Mouse (Mus musculus): ENCODE results near the gene Olfr1280.
"Not testable (repeated sequence)": the region's sequence is repeated elsewhere in the genome, so short reads cannot be mapped to it uniquely, and the experiment has no call there.

The Olfr1280 gene

DNA sequence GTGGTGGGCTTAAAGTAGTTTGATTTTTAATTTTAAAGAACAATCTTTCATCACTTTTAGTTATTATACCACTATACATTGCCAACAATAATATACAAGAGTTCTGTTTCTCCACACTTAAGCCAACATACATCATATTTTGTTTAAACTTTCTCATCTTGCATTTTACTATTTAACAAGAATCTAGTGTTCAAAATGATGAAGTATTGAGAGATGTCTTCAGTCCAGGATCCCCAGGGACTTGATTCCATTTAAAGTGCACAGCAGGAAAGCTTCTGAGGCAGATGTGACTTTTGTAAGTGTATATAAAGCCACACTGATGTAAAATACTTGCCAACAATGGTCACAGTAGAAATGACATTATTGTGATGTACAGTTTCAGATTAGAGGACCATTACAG lies at the start of gene Olfr1280:
Gene Olfr1280, plus strand, starts transcription at position 301 of the 400 bp plus-strand sequence.
- DNase-seq (ENCODE audit: low spot score): no peak

DNA sequence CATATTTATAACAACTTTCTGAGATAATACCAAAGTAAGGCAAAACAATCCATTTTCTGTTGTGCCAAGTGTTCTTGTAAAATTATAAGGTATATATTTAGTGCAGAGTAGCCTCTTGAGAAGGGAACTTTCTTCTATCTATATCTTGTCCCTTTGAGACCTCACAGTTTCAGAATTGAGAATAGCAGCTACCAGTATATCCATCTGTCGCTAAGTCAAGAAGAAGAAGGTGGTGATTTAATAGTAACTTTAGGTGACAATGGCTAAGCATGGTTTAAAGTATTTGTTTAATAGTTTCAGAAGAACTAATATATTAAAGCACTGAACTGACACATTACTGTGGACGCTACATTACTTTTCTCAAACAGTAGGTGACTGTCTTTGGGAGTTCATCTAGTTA lies 39.8 kb upstream of the Olfr1280 start, which contains the start of gene Olfr1277:
Gene Olfr1277, minus strand, starts transcription at position 101 of the 400 bp plus-strand sequence.
- DNase-seq (ENCODE audit: low spot score): no peak

DNA sequence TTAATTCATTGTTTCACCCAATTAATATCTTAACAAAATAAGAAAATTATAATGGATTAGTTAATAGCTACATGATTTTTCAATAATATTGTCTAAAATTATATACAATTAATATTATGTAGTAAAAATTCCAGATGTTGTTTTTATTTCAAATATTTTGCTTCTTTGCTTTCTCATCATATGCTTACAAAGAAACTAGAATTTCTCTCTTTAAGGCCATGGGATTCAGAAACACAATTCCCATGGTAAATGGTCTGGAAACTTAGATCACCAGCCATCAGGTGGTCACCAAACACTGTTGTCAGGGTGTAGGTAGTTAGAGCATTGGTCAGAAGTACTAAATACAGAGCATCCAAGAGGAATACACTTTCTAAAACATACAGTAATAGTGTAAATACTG lies 24.0 kb upstream of the Olfr1280 start, which contains the start of gene Olfr1278:
Gene Olfr1278, plus strand, starts transcription at position 301 of the 400 bp plus-strand sequence.
- DNase-seq (ENCODE audit: low spot score): no peak

DNA sequence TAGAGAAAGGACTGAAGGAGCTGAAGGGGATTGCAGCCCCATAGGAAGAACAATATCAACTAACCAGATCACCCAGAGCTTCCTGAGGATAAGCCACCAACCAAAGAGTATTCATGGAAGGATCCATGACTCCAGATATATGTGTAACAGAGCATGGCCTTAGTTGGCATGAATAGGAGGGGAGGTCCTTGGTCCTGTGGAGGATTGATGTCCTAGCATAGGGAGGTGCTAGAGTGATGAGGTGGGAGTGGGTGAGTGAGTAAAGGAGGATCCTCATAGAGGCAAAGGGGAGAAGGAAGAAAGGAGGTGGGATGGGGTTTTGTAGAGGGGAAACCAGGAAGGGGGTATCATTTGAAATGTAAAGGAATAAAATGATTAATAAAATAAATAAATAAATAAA lies 15.3 kb upstream of the Olfr1280 start:
- DNase-seq (ENCODE audit: low spot score): no peak

DNA sequence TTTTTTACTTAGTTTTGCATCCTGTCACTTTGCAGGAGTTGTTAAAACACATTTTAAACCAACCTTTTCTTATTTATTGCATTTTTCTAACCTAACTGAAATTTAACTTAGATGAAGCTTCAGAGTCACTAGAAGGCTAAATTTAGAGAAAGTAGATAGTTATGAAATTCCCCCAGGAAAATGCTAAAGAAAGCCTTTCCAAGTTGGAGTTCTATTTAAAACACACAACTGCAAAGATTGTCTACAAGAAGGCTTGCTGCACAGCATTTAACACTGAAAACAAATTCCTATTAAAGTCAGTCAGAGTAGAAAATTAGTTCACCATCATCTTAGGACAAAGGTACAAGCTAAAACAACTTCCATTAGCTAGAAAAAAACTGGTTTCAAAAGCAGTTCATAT lies 13.4 kb upstream of the Olfr1280 start, which contains the start of gene Olfr1279:
Gene Olfr1279, plus strand, starts transcription at position 262 of the 400 bp plus-strand sequence.
- DNase-seq (ENCODE audit: low spot score): no peak

DNA sequence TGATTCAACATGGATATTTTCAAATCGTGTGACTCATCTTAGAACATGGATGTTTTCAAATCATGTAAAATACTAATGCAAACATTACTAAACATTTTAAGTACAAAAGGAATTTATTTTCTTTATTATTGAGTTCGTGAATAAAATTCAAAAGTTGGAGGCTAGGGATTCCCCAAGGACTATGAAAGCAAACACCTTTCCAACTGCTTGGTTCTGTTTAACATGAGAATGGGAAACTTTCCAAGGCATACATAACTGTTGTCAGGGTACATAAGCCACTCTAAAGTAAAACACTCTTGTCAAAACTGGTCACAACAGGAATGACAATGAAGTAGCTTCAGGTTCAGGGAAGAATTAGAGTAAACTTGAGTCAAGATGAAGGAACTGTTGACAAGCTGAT lies 12.4 kb downstream of the Olfr1280 start, which contains the start of gene Olfr1281:
Gene Olfr1281, plus strand, starts transcription at position 301 of the 400 bp plus-strand sequence.
- DNase-seq (ENCODE audit: low spot score): no peak

DNA sequence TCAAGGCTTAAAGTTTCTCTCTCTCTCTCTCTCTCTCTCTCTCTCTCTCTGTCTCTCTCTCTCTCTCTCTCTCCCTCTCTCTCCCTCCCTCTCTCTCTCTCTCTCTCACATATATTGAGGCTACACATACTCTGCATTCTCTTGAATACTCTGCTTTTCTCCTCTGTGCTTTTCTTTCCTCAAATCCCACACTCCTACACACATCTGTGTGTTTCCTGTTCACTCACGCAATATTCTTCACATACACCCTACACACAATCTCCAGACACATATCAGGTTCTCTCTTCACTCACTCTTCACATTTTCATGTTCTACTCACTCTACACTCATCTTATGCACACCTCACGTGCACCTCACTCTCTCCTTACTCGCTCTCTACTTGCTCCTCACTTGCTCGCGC lies 19.9 kb downstream of the Olfr1280 start:
- not testable (repeated sequence) for DNase-seq (ENCODE audit: low spot score)

DNA sequence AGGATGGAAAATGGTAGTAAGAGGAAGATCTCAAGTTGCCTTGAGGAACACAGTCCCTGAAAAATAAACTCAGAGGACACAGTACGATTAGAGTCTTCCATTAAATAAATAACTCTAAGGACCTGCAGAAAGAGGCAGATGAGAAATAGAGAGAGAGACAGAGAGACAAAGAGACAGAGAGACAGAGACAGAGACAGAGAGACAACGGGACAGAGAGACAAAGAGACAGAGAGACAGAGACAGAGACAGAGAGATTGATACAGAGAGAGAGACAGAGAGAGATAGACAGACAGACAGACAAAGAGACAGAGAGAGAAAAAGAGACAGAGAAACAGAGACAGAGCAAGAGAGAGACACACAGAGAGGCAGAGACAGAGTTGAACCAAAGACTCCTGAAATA lies 22.2 kb downstream of the Olfr1280 start, which contains the start of gene Olfr1282:
Gene Olfr1282, minus strand, starts transcription at position 101 of the 400 bp plus-strand sequence.
- DNase-seq (ENCODE audit: low spot score): no peak

DNA sequence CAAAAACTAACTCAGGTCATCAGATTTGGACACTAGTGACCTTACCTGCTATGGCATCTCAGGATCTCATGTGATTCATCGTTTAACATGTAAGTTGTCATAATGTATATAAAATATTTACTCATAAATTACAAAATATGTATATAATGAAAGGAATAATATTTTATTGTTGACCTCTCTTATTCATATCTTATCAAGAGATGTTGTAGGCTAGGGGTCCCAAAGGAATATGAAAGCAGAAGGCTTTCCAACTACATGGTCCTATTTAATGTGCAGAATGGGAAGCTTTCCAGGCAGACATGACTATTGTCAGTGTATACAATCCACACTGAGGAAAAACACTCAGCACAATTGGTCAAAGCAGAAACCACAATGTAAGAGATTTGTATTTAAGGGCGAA lies 52.7 kb downstream of the Olfr1280 start, which contains the start of gene Olfr1283:
Gene Olfr1283, plus strand, starts transcription at position 301 of the 400 bp plus-strand sequence.
- no peak for DNase-seq (ENCODE audit: low spot score)

DNA sequence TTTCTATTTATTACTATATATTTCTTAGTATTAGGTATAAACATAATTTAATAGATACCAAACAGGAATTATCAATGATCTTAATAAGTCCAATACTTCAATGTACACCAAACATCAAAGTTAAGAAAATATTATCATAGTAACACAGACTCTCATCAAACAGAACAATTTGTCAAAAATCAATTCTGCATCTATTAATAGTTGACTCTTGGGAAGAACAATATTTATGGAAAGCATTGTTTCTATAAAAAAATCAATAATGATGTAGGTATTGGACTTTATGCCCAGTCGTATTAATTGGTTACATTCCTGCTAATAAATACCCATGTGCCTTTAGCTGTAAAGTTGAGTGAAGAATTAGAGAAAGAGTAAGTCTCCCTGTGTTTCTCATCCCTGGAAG lies 61.4 kb downstream of the Olfr1280 start, which contains the start of gene Olfr1284:
Gene Olfr1284, plus strand, starts transcription at position 301 of the 400 bp plus-strand sequence.
- no peak for DNase-seq (ENCODE audit: low spot score)

All from left cerebral cortex, adult 11 months (tissue).